Mouse (Mus musculus) adrenal gland, postnatal 25 days (tissue): ENCODE measurements around the gene Foxp1. TPM values are rescaled to one million over a fixed set of nuclear protein-coding genes. Genes with fewer than 3 reads are reported as not detected.

ENCODE experiments used
- DNase-seq: peaks from one replicate; pipeline ENCODE4 v3.0.0; 2021; ENCODE audit warnings: mixed read lengths
- total RNA-seq: library from RNA; stranded (reverse); gene quantifications from 2 replicates; pipeline ENCODE4 v1.2.3, GENCODE M21; 2021

Gene Foxp1
- total RNA-seq, 1 experiment from 2014 or later, result 58.1 TPM

GRCm38 (mm10) chr6:99282866-99283657, 239.5 kb downstream of the Foxp1 start:
- no peak for DNase-seq

GRCm38 (mm10) chr6:99281433-99281832, 241.1 kb downstream of the Foxp1 start:
- DNase-seq, result no peak

- no peak for DNase-seq
Measured at GRCm38 (mm10) chr6:99280619-99281018, 241.9 kb downstream of the Foxp1 start.

- DNase-seq, result no peak
Measured at GRCm38 (mm10) chr6:99277251-99277650, 245.3 kb downstream of the Foxp1 start.

GRCm38 (mm10) chr6:99276297-99276653, 246.2 kb downstream of the Foxp1 start:
- no peak for DNase-seq

- DNase-seq, result no peak
Measured at GRCm38 (mm10) chr6:99275381-99276296, 246.9 kb downstream of the Foxp1 start.

GRCm38 (mm10) chr6:99274667-99275066, 247.9 kb downstream of the Foxp1 start:
- DNase-seq, result no peak

GRCm38 (mm10) chr6:99274222-99274621, 248.3 kb downstream of the Foxp1 start:
- no peak for DNase-seq

- no peak for DNase-seq
Measured at GRCm38 (mm10) chr6:99273177-99273576, 249.3 kb downstream of the Foxp1 start.

- DNase-seq, result no peak
Measured at GRCm38 (mm10) chr6:99272174-99272573, 250.3 kb downstream of the Foxp1 start.

- no peak for DNase-seq
Measured at GRCm38 (mm10) chr6:99271741-99272140, 250.8 kb downstream of the Foxp1 start.

- DNase-seq, result no peak
Measured at GRCm38 (mm10) chr6:99269921-99270320, 252.6 kb downstream of the Foxp1 start.

GRCm38 (mm10) chr6:99268171-99269061, 254.1 kb downstream of the Foxp1 start:
- no peak for DNase-seq

GRCm38 (mm10) chr6:99265945-99266656, 256.4 kb downstream of the Foxp1 start:
- DNase-seq, result no peak

- no peak for DNase-seq
Measured at GRCm38 (mm10) chr6:99265173-99265572, 257.3 kb downstream of the Foxp1 start.

GRCm38 (mm10) chr6:99264192-99265093, 258.1 kb downstream of the Foxp1 start:
- no peak for DNase-seq

- DNase-seq, result no peak
Measured at GRCm38 (mm10) chr6:99263886-99264185, 258.7 kb downstream of the Foxp1 start.

GRCm38 (mm10) chr6:99263061-99263885, 259.2 kb downstream of the Foxp1 start:
- DNase-seq, result no peak

GRCm38 (mm10) chr6:99261737-99262130, 260.8 kb downstream of the Foxp1 start:
- DNase-seq, result no peak
